Mouse (Mus musculus): ENCODE data around the gene Gne. TPM values are rescaled to one million over a fixed set of nuclear protein-coding genes. Genes with fewer than 3 reads are reported as not detected.

Gene Gne
- polyA plus RNA-seq, 1 experiment: 2.0 TPM

DNA sequence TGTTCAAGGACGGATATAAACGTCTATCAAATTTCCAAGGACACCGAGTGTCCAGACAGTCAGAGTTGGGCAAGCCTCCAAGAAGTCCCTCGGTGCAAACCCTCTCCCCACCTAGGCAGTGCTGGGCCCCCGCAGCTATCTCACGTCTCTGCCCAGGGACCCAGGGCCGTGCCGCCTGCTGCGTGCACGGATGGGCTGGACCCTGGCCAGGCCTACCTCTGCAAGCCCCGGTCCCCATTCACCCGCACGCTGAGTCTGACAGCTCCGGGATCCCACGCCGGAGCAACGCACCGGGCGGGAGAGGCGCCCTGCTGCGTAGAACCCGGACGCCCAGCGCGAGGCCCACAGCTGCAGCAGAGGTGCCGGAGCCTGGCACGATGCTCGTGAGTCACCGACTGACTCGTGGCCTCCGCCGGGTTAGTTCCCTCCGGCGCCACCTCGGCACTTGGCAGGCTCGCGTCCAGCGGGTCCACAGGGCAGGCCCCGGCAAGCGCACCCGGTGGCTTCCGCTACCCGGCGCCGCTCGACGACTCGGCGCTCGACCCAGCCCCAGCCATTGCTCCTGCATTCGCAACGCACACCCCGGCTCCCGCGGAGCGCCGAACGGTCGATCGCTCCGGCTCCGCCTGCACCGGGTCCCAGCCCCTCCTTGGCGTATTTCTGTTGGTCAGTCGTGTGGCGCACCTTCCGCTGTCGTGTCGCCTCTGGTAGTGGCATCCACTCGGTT lies 11.7 kb downstream of the Gne start:
- TF ChIP-seq CTCF (IDR thresholded peaks at IDR 0.05; ENCODE audit: control insufficient read depth, insufficient read depth, insufficient replicate concordance, low read depth, low read length): no peak
- TF ChIP-seq POLR2A (IDR thresholded peaks at IDR 0.05; ENCODE audit: control insufficient read depth, low read depth, low read length): peak; percentile 45
- Histone ChIP-seq H3K4me3 (ENCODE audit: control insufficient read depth, low read depth, low read length) (peak overlapping the region; percentile 97), H3K27ac (ENCODE audit: control insufficient read depth, insufficient read depth, low read depth, low read length) (peak overlapping the region; percentile 86), H3K27me3 (ENCODE audit: control insufficient read depth, insufficient read depth, low read length) (no peaks in the 10 kb centered on the region), H3K36me3 (ENCODE audit: control insufficient read depth, insufficient read depth, low read length) (no peaks in the 10 kb centered on the region), H3K4me1 (ENCODE audit: control insufficient read depth, insufficient read depth, low read length) (peaks cover 3% of the 10 kb centered on the region; the same call in 1 of the 2 replicates)

GRCm38 (mm10) chr4:44071741-44072145 lies 12.2 kb downstream of the Gne start:
- no peak overlapping the region for H3K27ac ChIP-seq (ENCODE audit: control insufficient read depth, insufficient read depth, low read depth, low read length)
- H3K27me3 ChIP-seq (ENCODE audit: control insufficient read depth, insufficient read depth, low read length): no peaks in the 10 kb centered on the region
- peak overlapping the region; percentile 97 for H3K4me3 ChIP-seq (ENCODE audit: control insufficient read depth, low read depth, low read length)
- TF ChIP-seq CTCF (IDR thresholded peaks at IDR 0.05; ENCODE audit: control insufficient read depth, insufficient read depth, insufficient replicate concordance, low read depth, low read length) (no peak), POLR2A (IDR thresholded peaks at IDR 0.05; ENCODE audit: control insufficient read depth, low read depth, low read length) (no peak)
- no peaks in the 10 kb centered on the region for H3K36me3 ChIP-seq (ENCODE audit: control insufficient read depth, insufficient read depth, low read length)
- H3K4me1 ChIP-seq (ENCODE audit: control insufficient read depth, insufficient read depth, low read length): peaks cover 3% of the 10 kb centered on the region; the same call in 1 of the 2 replicates

DNA sequence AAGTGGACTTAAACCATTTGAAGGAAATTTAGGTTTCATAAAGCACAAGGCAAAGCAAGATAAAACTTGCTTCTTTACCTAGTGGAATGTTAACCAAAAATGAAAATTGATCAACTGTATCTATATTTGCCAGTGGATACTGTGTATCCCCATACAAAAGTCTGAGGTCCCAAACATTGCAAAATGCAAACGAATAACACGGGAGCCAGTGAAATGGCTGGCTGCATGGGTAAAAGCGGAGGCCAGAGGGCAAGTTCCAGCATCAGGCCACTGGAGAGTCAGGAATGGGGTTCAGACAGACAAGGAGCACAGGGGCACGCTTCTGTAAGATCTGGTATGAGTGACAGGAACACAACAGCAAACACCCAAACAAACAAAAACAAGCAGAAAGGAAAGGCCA lies 13.3 kb downstream of the Gne start:
- H3K27me3 ChIP-seq (ENCODE audit: control insufficient read depth, insufficient read depth, low read length): no peaks in the 10 kb centered on the region
- no peak overlapping the region for H3K27ac ChIP-seq (ENCODE audit: control insufficient read depth, insufficient read depth, low read depth, low read length)
- TF ChIP-seq POLR2A (IDR thresholded peaks at IDR 0.05; ENCODE audit: control insufficient read depth, low read depth, low read length): no peak
- TF ChIP-seq CTCF (IDR thresholded peaks at IDR 0.05; ENCODE audit: control insufficient read depth, insufficient read depth, insufficient replicate concordance, low read depth, low read length): no peak
- no peaks in the 10 kb centered on the region for H3K36me3 ChIP-seq (ENCODE audit: control insufficient read depth, insufficient read depth, low read length)
- H3K4me1 ChIP-seq (ENCODE audit: control insufficient read depth, insufficient read depth, low read length): peaks cover 3% of the 10 kb centered on the region; the same call in 1 of the 2 replicates
- H3K4me3 ChIP-seq (ENCODE audit: control insufficient read depth, low read depth, low read length): no peak overlapping the region

DNA sequence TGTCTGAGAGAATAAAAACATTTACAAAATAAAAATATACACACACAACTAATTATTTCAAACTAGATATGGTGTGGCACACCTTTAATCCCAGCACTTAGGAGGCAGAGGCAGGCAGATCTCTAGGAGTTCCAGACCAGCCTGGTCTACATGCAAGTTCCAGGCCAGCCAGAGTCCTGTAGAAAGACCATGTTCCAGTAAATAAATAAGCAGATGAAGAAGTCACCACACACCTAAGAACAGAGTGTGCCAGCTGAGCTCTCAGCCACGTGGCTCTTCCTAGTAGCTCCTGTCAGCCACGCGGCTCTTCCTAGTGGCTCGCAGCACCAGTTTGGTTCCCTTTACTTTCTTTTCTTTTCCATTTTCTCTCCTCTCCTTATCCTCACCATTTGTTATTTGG lies 14.6 kb downstream of the Gne start:
- Histone ChIP-seq H3K4me3 (ENCODE audit: control insufficient read depth, low read depth, low read length) (no peak overlapping the region), H3K36me3 (ENCODE audit: control insufficient read depth, insufficient read depth, low read length) (no peaks in the 10 kb centered on the region), H3K27me3 (ENCODE audit: control insufficient read depth, insufficient read depth, low read length) (no peaks in the 10 kb centered on the region), H3K27ac (ENCODE audit: control insufficient read depth, insufficient read depth, low read depth, low read length) (no peak overlapping the region), H3K4me1 (ENCODE audit: control insufficient read depth, insufficient read depth, low read length) (peaks cover 3% of the 10 kb centered on the region; the same call in 1 of the 2 replicates)
- TF ChIP-seq POLR2A (IDR thresholded peaks at IDR 0.05; ENCODE audit: control insufficient read depth, low read depth, low read length): no peak

GRCm38 (mm10) chr4:44068736-44069135 lies 15.2 kb downstream of the Gne start:
- peaks cover 3% of the 10 kb centered on the region; the same call in 1 of the 2 replicates for H3K4me1 ChIP-seq (ENCODE audit: control insufficient read depth, insufficient read depth, low read length)
- TF ChIP-seq POLR2A (IDR thresholded peaks at IDR 0.05; ENCODE audit: control insufficient read depth, low read depth, low read length) (no peak), CTCF (IDR thresholded peaks at IDR 0.05; ENCODE audit: control insufficient read depth, insufficient read depth, insufficient replicate concordance, low read depth, low read length) (no peak)
- no peaks in the 10 kb centered on the region for H3K27me3 ChIP-seq (ENCODE audit: control insufficient read depth, insufficient read depth, low read length)
- no peaks in the 10 kb centered on the region for H3K36me3 ChIP-seq (ENCODE audit: control insufficient read depth, insufficient read depth, low read length)
- H3K4me3 ChIP-seq (ENCODE audit: control insufficient read depth, low read depth, low read length): no peak overlapping the region
- no peak overlapping the region for H3K27ac ChIP-seq (ENCODE audit: control insufficient read depth, insufficient read depth, low read depth, low read length)

DNA sequence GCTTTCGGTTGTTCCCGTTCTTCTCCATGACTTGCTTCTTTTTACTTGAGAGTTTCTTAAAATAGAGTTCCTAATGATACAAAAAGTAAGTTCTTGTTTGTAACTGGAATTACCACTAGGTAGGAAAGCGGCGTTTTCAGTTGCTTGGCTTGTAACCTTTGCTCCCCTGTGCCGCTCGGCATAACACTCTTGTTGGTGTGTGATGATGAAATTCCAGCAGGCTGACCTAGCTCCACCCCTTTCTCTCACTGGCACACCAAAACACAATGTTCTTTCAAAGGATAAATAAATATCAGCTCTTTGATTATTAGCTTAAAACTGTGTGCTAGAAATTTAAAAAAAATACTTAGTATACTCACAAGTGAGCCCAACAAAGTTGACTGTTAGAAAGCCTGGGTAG lies 17.1 kb downstream of the Gne start:
- TF ChIP-seq CTCF (IDR thresholded peaks at IDR 0.05; ENCODE audit: control insufficient read depth, insufficient read depth, insufficient replicate concordance, low read depth, low read length): no peak
- no peak for TF ChIP-seq POLR2A (IDR thresholded peaks at IDR 0.05; ENCODE audit: control insufficient read depth, low read depth, low read length)
- Histone ChIP-seq H3K4me3 (ENCODE audit: control insufficient read depth, low read depth, low read length) (no peak overlapping the region), H3K27ac (ENCODE audit: control insufficient read depth, insufficient read depth, low read depth, low read length) (no peak overlapping the region), H3K36me3 (ENCODE audit: control insufficient read depth, insufficient read depth, low read length) (no peaks in the 10 kb centered on the region), H3K4me1 (ENCODE audit: control insufficient read depth, insufficient read depth, low read length) (no peaks in the 10 kb centered on the region), H3K27me3 (ENCODE audit: control insufficient read depth, insufficient read depth, low read length) (no peaks in the 10 kb centered on the region)

- Histone ChIP-seq H3K27ac (ENCODE audit: control insufficient read depth, insufficient read depth, low read depth, low read length) (no peak overlapping the region), H3K36me3 (ENCODE audit: control insufficient read depth, insufficient read depth, low read length) (no peaks in the 10 kb centered on the region), H3K27me3 (ENCODE audit: control insufficient read depth, insufficient read depth, low read length) (no peaks in the 10 kb centered on the region), H3K4me1 (ENCODE audit: control insufficient read depth, insufficient read depth, low read length) (no peaks in the 10 kb centered on the region), H3K4me3 (ENCODE audit: control insufficient read depth, low read depth, low read length) (no peak overlapping the region)
- TF ChIP-seq POLR2A (IDR thresholded peaks at IDR 0.05; ENCODE audit: control insufficient read depth, low read depth, low read length): no peak
- peak; percentile 86; the same call in 1 of the 2 replicates for TF ChIP-seq CTCF (IDR thresholded peaks at IDR 0.05; ENCODE audit: control insufficient read depth, insufficient read depth, insufficient replicate concordance, low read depth, low read length)
These were observed 18.5 kb downstream of the Gne start for GRCm38 (mm10) chr4:44065355-44066025.
